Mouse (Mus musculus): ENCODE data around the gene C8g.

C8g gene

GRCm38 (mm10) chr2:25465816-25466635 lies 35.5 kb downstream of the C8g start:
- DNase-seq, result no peak

GRCm38 (mm10) chr2:25465256-25465655 lies 36.3 kb downstream of the C8g start:
- no peak for DNase-seq

- no peak for DNase-seq
Measured at GRCm38 (mm10) chr2:25463630-25464029, 37.9 kb downstream of the C8g start.

- DNase-seq, result no peak
Measured at GRCm38 (mm10) chr2:25461407-25461806, 40.1 kb downstream of the C8g start.

GRCm38 (mm10) chr2:25460551-25461309 lies 40.8 kb downstream of the C8g start, which contains the start of gene Paxx:
Gene Paxx, minus strand, starts transcription at chr2:25461094.
- peak; percentile 92 for DNase-seq

- peak; percentile 47 for DNase-seq
Measured at GRCm38 (mm10) chr2:25460135-25460534, 41.4 kb downstream of the C8g start.

GRCm38 (mm10) chr2:25458911-25459310 lies 42.6 kb downstream of the C8g start:
- no peak for DNase-seq

- no peak for DNase-seq
Measured at GRCm38 (mm10) chr2:25457022-25457896, 44.3 kb downstream of the C8g start.

- no peak for DNase-seq
Measured at GRCm38 (mm10) chr2:25456205-25456953, 45.1 kb downstream of the C8g start, which contains the start of gene Clic3. Gene Clic3, plus strand, starts transcription at chr2:25456838.

GRCm38 (mm10) chr2:25452951-25453350 lies 48.6 kb downstream of the C8g start:
- no peak for DNase-seq

- no peak for DNase-seq
Measured at GRCm38 (mm10) chr2:25450853-25451647, 50.5 kb downstream of the C8g start.
